Comparison of ENCODE assay signal across 20 mouse cellular contexts in the genomic region with DNA sequence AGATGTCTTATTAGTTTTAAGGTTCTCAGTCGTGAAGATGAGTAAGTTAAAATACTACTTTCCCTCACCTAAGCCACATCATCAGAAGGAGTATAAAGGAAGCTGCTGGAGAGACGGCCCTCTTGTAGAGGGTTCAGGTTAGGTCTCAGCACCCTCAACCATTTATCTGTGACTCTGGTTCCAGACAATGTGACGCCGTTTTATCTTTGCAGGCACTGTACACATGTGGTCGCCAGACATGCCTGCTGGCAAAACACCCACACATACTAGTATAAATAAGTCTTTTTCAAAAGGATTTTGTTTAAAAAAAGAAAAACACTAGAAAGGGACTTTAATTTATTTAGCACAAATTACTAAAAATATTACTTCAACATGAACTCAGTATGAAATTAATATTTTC. TPM values are rescaled to one million over a fixed set of nuclear protein-coding genes. Genes with fewer than 3 reads are reported as not detected.
"Had no signal": no experiment of that assay in that cellular context is flagged by ENCODE, and none has a peak within 500 bp of the region (broad histone marks: within the 10 kb centered on the region; RNA-seq: fewer than 3 reads in every experiment).

No protein-coding gene starts in this region.

- ATAC-seq: inflammation-experienced regulatory T-cells, adult 6 months; intestine, embryonic 16.5 days; midbrain, embryonic 13.5 days; midbrain, embryonic 16.5 days had no signal

- H3K27me3 ChIP-seq: liver, embryonic 13.5 days; lung, embryonic 15.5 days; midbrain, embryonic 13.5 days; neural tube, embryonic 13.5 days had no signal

- DNase-seq: kidney, adult 18-20 months; kidney, adult 9 months; kidney, postnatal 25 days; liver, embryonic 13.5 days; lung, adult 18-20 months; lung, postnatal 10 days; lung, postnatal 36 days; retina, postnatal 1 day; right cerebral cortex, postnatal 25 days; spleen, adult 18-20 months; thymus, adult 18-20 months; thymus, postnatal 36 days had no signal

- H3K9me3 ChIP-seq: liver, embryonic 13.5 days; lung, embryonic 15.5 days; midbrain, embryonic 13.5 days; neural tube, embryonic 13.5 days had no signal

- H3K4me2 ChIP-seq: liver, embryonic 13.5 days; lung, embryonic 15.5 days; midbrain, embryonic 13.5 days; neural tube, embryonic 13.5 days had no signal

- H3K36me3 ChIP-seq: liver, embryonic 13.5 days; lung, embryonic 15.5 days had no signal

- H3K27ac ChIP-seq: liver, embryonic 13.5 days; lung, embryonic 15.5 days; midbrain, embryonic 13.5 days; neural tube, embryonic 13.5 days had no signal

- H3K9ac ChIP-seq: liver, embryonic 13.5 days; lung, embryonic 15.5 days; midbrain, embryonic 13.5 days; neural tube, embryonic 13.5 days had no signal

- H3K4me3 ChIP-seq: liver, embryonic 13.5 days; lung, embryonic 15.5 days; midbrain, embryonic 13.5 days; myocyte; neural tube, embryonic 13.5 days had no signal

RNA-seq across cellular contexts. Expression of a gene that starts 32.4 kb away (rescaled TPM):
- total RNA-seq: monocyte, adult 5-6 weeks had no signal
